Mouse (Mus musculus) small intestine, adult 2 months (tissue): ENCODE measurements around the gene Tdo2. TPM values are rescaled to one million over a fixed set of nuclear protein-coding genes. Genes with fewer than 3 reads are reported as not detected.

ENCODE experiments used
- H3K27ac ChIP-seq: fragments of 200-500 bp; 2 replicates; pipeline ENCODE4 v1.5.1; 2012; ENCODE audit warnings: low read depth, low read length, control low read depth, inconsistent platforms; ENCODE audit not compliant: insufficient read depth
- H3K27me3 ChIP-seq: fragments of 200-500 bp; 2 replicates; pipeline ENCODE4 v1.6.1; 2012; ENCODE audit warnings: mild to moderate bottlenecking, moderate library complexity, low read length, inconsistent platforms; ENCODE audit not compliant: control insufficient read depth, insufficient read depth
- H3K36me3 ChIP-seq: fragments of 200-500 bp; 2 replicates; pipeline ENCODE4 v1.6.1; 2012; ENCODE audit warnings: mild to moderate bottlenecking, low read length, control low read depth, inconsistent platforms; ENCODE audit not compliant: control insufficient read depth, insufficient read depth
- H3K4me1 ChIP-seq: fragments of 200-500 bp; 2 replicates; pipeline ENCODE4 v1.6.1; 2012; ENCODE audit warnings: low read length, inconsistent platforms, mixed read lengths; ENCODE audit not compliant: control insufficient read depth, insufficient read depth, insufficient read length
- H3K4me3 ChIP-seq: fragments of 200-500 bp; 2 replicates; pipeline ENCODE4 v1.5.1; 2012; ENCODE audit warnings: low read depth, mild to moderate bottlenecking, control low read depth, inconsistent platforms, low read length, moderate library complexity
- CTCF ChIP-seq: fragments of 200-500 bp; IDR thresholded peaks from 2 replicates; pipeline ENCODE4 v1.5.1; 2012; ENCODE audit warnings: low read depth, mild to moderate bottlenecking, control low read depth, inconsistent platforms, low read length, moderate library complexity, mixed read lengths; ENCODE audit not compliant: insufficient replicate concordance, insufficient read length; ENCODE audit errors: extremely low read depth
- POLR2A ChIP-seq: fragments of 200-500 bp; IDR thresholded peaks from 2 replicates; pipeline ENCODE4 v1.6.1; 2012; ENCODE audit warnings: low read depth, mild to moderate bottlenecking, control low read depth, inconsistent platforms, low read length, moderate library complexity
- WGBS: fragments of 180-500 bp; shearing (Covaris S2); methylation state at CpG from one replicate; pipeline ENCODE4 v1.1.7; 2018; 5-methylcytosine and 5-hydroxymethylcytosine counted together
- polyA plus RNA-seq: library from polyadenylated mRNA; depleted of rRNA; stranded (reverse); fragments of >200 nt; gene quantifications from 2 replicates; pipeline ENCODE4 v1.2.3, GENCODE M21; 2012; rRNA removed

Gene Tdo2
- polyA plus RNA-seq, result not detected in 2 replicates

GRCm38 (mm10) chr3:81976102-81976501 lies at the start of gene Tdo2:
Gene Tdo2, minus strand, starts transcription at chr3:81976202.
- H3K36me3 ChIP-seq, result no peaks in the 10 kb centered on the region
- H3K4me1 ChIP-seq, result no peaks in the 10 kb centered on the region
- TF ChIP-seq CTCF (no peak), POLR2A (no peak)
- no peaks in the 10 kb centered on the region for H3K27me3 ChIP-seq
- H3K27ac ChIP-seq, result no peak within 1 kb of the TSS
- no peak within 1 kb of the TSS for H3K4me3 ChIP-seq

GRCm38 (mm10) chr3:82023065-82023464 lies 47.1 kb upstream of the Tdo2 start:
- H3K27ac ChIP-seq, result no peak overlapping the region
- no peaks in the 10 kb centered on the region for H3K36me3 ChIP-seq
- no peaks in the 10 kb centered on the region for H3K4me1 ChIP-seq
- WGBS, result 81% methylated on average over 3 of the region's 3 CpGs
- no peak for TF ChIP-seq POLR2A
- TF ChIP-seq CTCF, result no peak
- H3K27me3 ChIP-seq, result no peaks in the 10 kb centered on the region
- no peak overlapping the region for H3K4me3 ChIP-seq

DNA sequence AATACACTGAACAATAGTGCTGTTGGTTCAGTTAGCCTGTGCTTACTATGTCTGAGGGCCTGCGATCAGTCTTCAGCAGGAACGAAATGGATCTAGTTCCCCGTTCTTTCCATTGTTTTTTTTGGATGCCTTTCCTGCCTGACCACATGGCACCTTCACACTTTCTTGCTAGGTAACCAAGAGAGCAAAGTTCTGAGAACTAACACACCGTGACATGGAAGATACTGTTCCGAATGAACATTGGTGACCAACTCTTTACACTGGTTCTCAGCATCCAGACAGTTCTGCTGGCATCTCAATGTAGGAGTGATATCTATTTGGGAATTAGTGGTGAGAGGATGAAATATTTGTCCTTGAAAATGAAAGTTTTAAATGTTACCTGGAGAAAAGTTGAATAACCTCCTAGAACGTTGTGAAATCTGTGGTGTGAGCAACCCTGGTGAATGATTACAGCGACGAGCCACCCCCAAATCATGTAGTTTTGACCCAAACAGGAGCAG lies 46.5 kb upstream of the Tdo2 start:
- H3K27ac ChIP-seq, result no peak overlapping the region
- 80% methylated on average over 8 of the region's 8 CpGs for WGBS
- no peaks in the 10 kb centered on the region for H3K36me3 ChIP-seq
- no peaks in the 10 kb centered on the region for H3K27me3 ChIP-seq
- TF ChIP-seq CTCF (no peak), POLR2A (no peak)
- no peak overlapping the region for H3K4me3 ChIP-seq
- H3K4me1 ChIP-seq, result no peaks in the 10 kb centered on the region

- WGBS, result 79% methylated on average over 7 of the region's 7 CpGs
- no peak overlapping the region for H3K4me3 ChIP-seq
- H3K27ac ChIP-seq, result no peak overlapping the region
- TF ChIP-seq CTCF (no peak), POLR2A (no peak)
- no peaks in the 10 kb centered on the region for H3K27me3 ChIP-seq
- H3K36me3 ChIP-seq, result no peaks in the 10 kb centered on the region
- H3K4me1 ChIP-seq, result no peaks in the 10 kb centered on the region
Measured at GRCm38 (mm10) chr3:82014148-82014703, 38.2 kb upstream of the Tdo2 start.

DNA sequence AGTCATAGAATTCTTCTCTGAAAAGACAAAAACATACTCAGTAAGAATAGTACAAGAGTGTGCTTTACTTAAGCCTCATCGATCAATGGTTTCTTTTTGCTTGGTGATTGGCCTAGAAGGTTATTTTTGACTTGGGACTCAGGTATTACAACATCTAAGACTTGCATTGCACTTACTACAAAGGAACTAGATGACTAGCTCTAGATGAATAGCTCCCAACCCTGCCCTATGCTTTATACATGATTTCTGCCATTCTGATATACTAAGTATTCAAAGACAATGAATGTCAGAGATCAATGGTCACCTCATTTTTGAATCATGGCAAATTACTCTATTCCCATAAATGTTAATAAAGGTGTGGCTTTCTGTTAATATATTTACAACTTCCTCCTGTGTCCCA lies 31.0 kb upstream of the Tdo2 start:
- Histone ChIP-seq H3K4me3 (no peak overlapping the region), H3K36me3 (no peaks in the 10 kb centered on the region), H3K27me3 (no peaks in the 10 kb centered on the region), H3K4me1 (no peaks in the 10 kb centered on the region), H3K27ac (no peak overlapping the region)
- WGBS, result 90% methylated on average over 1 of the region's 1 CpGs
- TF ChIP-seq CTCF (no peak), POLR2A (no peak)

DNA sequence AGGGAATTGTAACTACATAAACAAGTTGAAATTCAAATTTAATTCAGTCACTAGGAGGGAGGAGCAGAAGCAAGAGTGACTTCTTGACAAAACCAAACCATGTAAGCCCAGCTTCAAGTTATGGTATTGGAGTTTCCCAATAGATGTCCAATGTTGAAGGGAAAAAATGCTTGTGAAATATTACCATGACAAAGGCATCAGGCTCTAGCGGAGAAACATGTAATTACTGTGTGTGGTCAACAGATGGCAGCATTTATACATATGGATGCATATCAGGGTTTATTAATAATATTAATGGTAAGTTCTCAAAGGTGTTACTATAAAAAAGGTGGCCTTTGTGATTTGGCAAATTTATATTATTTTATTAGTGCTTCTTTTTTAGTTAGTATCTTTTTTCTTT lies 20.0 kb upstream of the Tdo2 start:
- H3K36me3 ChIP-seq, result no peaks in the 10 kb centered on the region
- TF ChIP-seq POLR2A (no peak), CTCF (no peak)
- no peaks in the 10 kb centered on the region for H3K27me3 ChIP-seq
- no peak overlapping the region for H3K27ac ChIP-seq
- no peaks in the 10 kb centered on the region for H3K4me1 ChIP-seq
- 0% methylated on average over 1 of the region's 1 CpGs for WGBS
- H3K4me3 ChIP-seq, result no peak overlapping the region

DNA sequence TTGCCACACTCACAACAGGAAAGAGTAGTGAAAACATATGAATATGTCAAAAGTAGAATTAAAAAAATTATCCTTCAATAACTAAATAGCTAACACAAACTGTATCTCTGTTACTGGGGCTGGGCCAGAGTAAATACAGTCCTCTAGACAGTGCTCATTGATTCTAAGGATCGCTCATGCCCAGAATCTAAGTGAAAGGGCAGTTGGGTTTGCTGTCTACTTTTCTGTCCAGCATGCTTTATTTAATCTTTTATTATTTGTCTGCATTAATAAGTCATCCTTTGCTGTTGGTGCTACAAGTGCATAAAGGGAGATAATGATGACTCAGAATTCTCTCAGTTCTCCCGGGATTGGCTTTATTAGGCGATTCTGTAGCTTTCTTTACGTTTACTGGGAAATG lies 19.4 kb upstream of the Tdo2 start:
- no peak overlapping the region for H3K4me3 ChIP-seq
- TF ChIP-seq CTCF, result no peak
- no peak for TF ChIP-seq POLR2A
- H3K36me3 ChIP-seq, result no peaks in the 10 kb centered on the region
- no peak overlapping the region for H3K27ac ChIP-seq
- H3K4me1 ChIP-seq, result no peaks in the 10 kb centered on the region
- 23% methylated on average over 4 of the region's 4 CpGs for WGBS
- H3K27me3 ChIP-seq, result no peaks in the 10 kb centered on the region
